Mouse (Mus musculus): ENCODE measurements around the gene Calml3.

- TF ChIP-seq POLR2A (IDR thresholded peaks at IDR 0.05; ENCODE audit: extremely low read depth, insufficient read depth, low read length) (no peak), CTCF (IDR thresholded peaks at IDR 0.05; ENCODE audit: extremely low read depth, insufficient read depth, low read length) (no peak)
Observed at GRCm38 (mm10) chr13:3788588-3788987, 15.5 kb downstream of the Calml3 start.

All from cortical plate, adult 2 months (tissue).